ENCODE assay signal across 24 mouse cellular contexts in the genomic region with DNA sequence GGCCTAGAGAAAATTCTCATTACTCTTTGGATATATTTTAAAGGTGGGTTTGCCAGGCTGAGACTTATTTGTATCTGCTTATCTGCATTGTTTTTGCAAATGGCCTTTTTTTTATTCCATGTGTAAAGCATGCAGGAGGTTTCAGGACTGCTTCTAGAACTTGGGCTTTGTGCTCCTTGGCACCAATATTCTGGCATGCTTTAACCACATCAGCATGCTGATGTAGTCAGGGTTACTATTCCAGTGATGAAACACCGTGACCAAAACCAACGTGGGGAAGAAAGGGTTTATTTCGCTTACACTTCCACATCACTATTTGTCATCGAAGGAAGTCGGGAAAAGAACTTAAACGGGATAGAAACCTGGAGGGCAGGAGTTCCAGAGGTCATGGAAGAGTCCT. TPM values are rescaled to one million over a fixed set of nuclear protein-coding genes. Genes with fewer than 3 reads are reported as not detected.
DNase-seq lines count a peak whose midpoint lies in the region; ATAC-seq and TF ChIP-seq lines count a peak whose summit lies in the region.
"Had no signal": no experiment of that assay in that cellular context is flagged by ENCODE, and none has a peak within 500 bp of the region (broad histone marks: within the 10 kb centered on the region; RNA-seq: fewer than 3 reads in every experiment).

No protein-coding gene starts in this region.

- H3K27ac ChIP-seq in liver, adult 2 months (replicated peaks; ENCODE audit: insufficient read depth, low read depth, low read length) = no peak overlapping the region
- H3K27ac ChIP-seq in liver, postnatal 0 days (ENCODE audit: low read depth) = no peak overlapping the region
- no peak overlapping the region for H3K27ac ChIP-seq in thymus, adult 2 months (ENCODE audit: control insufficient read depth, insufficient read depth, low read length)

- peaks cover 17% of the 10 kb centered on the region for H3K4me1 ChIP-seq in liver, adult 2 months (ENCODE audit: control insufficient read depth, insufficient read depth, low read length)
- H3K4me1 ChIP-seq in liver, postnatal 0 days (ENCODE audit: insufficient read depth) = peaks cover 4% of the 10 kb centered on the region
- no peaks in the 10 kb centered on the region for H3K4me1 ChIP-seq in thymus, adult 2 months (replicated peaks; ENCODE audit: control insufficient read depth, insufficient read depth, low read length)

- 29% methylated on average over 6 of the region's 6 CpGs for WGBS in liver, adult 2 months
- WGBS in liver, postnatal 0 days (ENCODE audit: insufficient replicate concordance) = 70% methylated on average over 6 of the region's 6 CpGs
- 86% methylated on average over 6 of the region's 6 CpGs for WGBS in thymus, adult 2 months

- H3K36me3 ChIP-seq in liver, adult 2 months (ENCODE audit: control insufficient read depth, insufficient read depth, low read length) = no peaks in the 10 kb centered on the region
- no peaks in the 10 kb centered on the region for H3K36me3 ChIP-seq in liver, postnatal 0 days (replicated peaks; ENCODE audit: insufficient read depth, low read length)
- H3K36me3 ChIP-seq in thymus, adult 2 months (ENCODE audit: control insufficient read depth, insufficient read depth, low read length) = no peaks in the 10 kb centered on the region
- H3K36me3 ChIP-seq: G1E had no signal

- no peaks in the 10 kb centered on the region for H3K27me3 ChIP-seq in liver, adult 2 months (ENCODE audit: control insufficient read depth, insufficient read depth, low read length)
- H3K27me3 ChIP-seq in liver, postnatal 0 days (ENCODE audit: insufficient read depth, low read length) = no peaks in the 10 kb centered on the region
- no peaks in the 10 kb centered on the region for H3K27me3 ChIP-seq in thymus, adult 2 months (ENCODE audit: control insufficient read depth, insufficient read depth, low read length)
- H3K27me3 ChIP-seq: Patski had no signal

- peak; percentile 76 for DNase-seq in liver, adult 2 months (ENCODE audit: extremely low read depth, low read depth, low spot score)
- no peak for DNase-seq in liver, postnatal 0 days
- DNase-seq in 3T3-L1 (ENCODE audit: low read depth, low spot score) (peak; percentile 47), NIH3T3 (ENCODE audit: low read depth) (peak; percentile 45), adipocyte (ENCODE audit: low spot score) (peak; percentile 67)
- DNase-seq in cerebellum, adult 11 months = no peak
- DNase-seq in thymus, adult 2 months = no peak
- DNase-seq in cerebellum, adult 11-12 months = no peak
- DNase-seq: adrenal gland, adult 2 months; adrenal gland, adult 8-10 months; adrenal gland, postnatal 10 days; adrenal gland, postnatal 14 days; adrenal gland, postnatal 25 days; adrenal gland, postnatal 36 days; B cell, adult 2 months; cerebellum, adult 18-20 months; cerebellum, adult 2 months; cerebellum, adult 8-10 months; cerebellum, adult 9-10 months; cerebellum, adult 9-11 months had no signal

- H3K4me2 ChIP-seq in liver, postnatal 0 days (ENCODE audit: low read depth, low read length) = no peak overlapping the region

- no peak for TF ChIP-seq CTCF in liver, adult 2 months (IDR thresholded peaks at IDR 0.05; ENCODE audit: low read depth, low read length)
- no peak for TF ChIP-seq CTCF in liver, postnatal 0 days (IDR thresholded peaks at IDR 0.05; ENCODE audit: low read depth)
- TF ChIP-seq CTCF in thymus, adult 2 months (IDR thresholded peaks at IDR 0.05; ENCODE audit: borderline replicate concordance, control insufficient read depth, extremely low read depth, insufficient read depth, low read length, poor library complexity) = no peak

- no peaks in the 10 kb centered on the region for H3K79me2 ChIP-seq in liver, adult 2 months (ENCODE audit: control insufficient read depth, insufficient read depth, low read length)

- no peak for TF ChIP-seq POLR2A in liver, adult 2 months (IDR thresholded peaks at IDR 0.05; ENCODE audit: extremely low read depth, insufficient read depth, low read length)
- TF ChIP-seq POLR2A in thymus, adult 2 months (IDR thresholded peaks at IDR 0.05; ENCODE audit: control insufficient read depth, extremely low read depth, insufficient read depth, low read length, poor library complexity) = no peak

- H3K9me3 ChIP-seq in liver, postnatal 0 days (ENCODE audit: low read length) = no peaks in the 10 kb centered on the region
- H3K9me3 ChIP-seq: G1E had no signal

- H3K4me3 ChIP-seq in liver, adult 2 months (ENCODE audit: insufficient read depth, low read depth, low read length) = no peak overlapping the region
- no peak overlapping the region for H3K4me3 ChIP-seq in liver, postnatal 0 days (ENCODE audit: low read depth, low read length)
- no peak overlapping the region for H3K4me3 ChIP-seq in thymus, adult 2 months (ENCODE audit: control insufficient read depth, insufficient read depth, low read length)

- no peak for TF ChIP-seq EP300 in liver, postnatal 0 days (IDR thresholded peaks at IDR 0.05; ENCODE audit: low read depth)

- no peak overlapping the region for H3K9ac ChIP-seq in liver, adult 2 months (ENCODE audit: low read depth, low read length)
- H3K9ac ChIP-seq in liver, postnatal 0 days (replicated peaks) = no peak overlapping the region

- no peak for ATAC-seq in liver, postnatal 0 days
- ATAC-seq: activated CD4-positive, CD25-positive, alpha-beta regulatory T cell, adult 4 months; CD4-positive, CD25-positive, alpha-beta regulatory T cell, adult 4 months; Patski had no signal

RNA-seq across cellular contexts. Expression of gene Abcc3, which starts 8.2 kb away (rescaled TPM):
- total RNA-seq in liver, adult 2 months (2014; rRNA removed) = 180 and 280 TPM in 2 replicates
- polyA plus RNA-seq in liver, adult 2 months (2012; rRNA removed) = 251 and 292 TPM in 2 replicates
- polyA plus RNA-seq in liver, postnatal 0 days (2015; fragmentation: Nextera tagmentation; extraction: Ambion mirVana) = 6.7 and 8.3 TPM in 2 replicates
- 21.5 and 28.4 TPM in 2 replicates for polyA plus RNA-seq in thymus, adult 2 months (2012; rRNA removed)
- polyA plus RNA-seq: G1E had no signal

Comparison
In these comparisons a context has a peak if more than half of its experiments do, and no peak if none do; other contexts are left out.
1. DNase-seq: peak in liver, adult 2 months (single experiment), 3T3-L1 (single experiment), NIH3T3 (single experiment) and adipocyte (single experiment); none in liver, postnatal 0 days (single experiment), cerebellum, adult 11 months (single experiment), thymus, adult 2 months (single experiment) and cerebellum, adult 11-12 months (single experiment).